Mouse (Mus musculus): ENCODE data around the gene Flywch2.

Gene Flywch2

GRCm38 (mm10) chr17:23785561-23786471 is at the start of gene Flywch2:
Flywch2 (minus strand) TSS chr17:23786081.
- peak; percentile 88 to 90 for DNase-seq (ENCODE audit: low spot score in 2 of 2)

GRCm38 (mm10) chr17:23831201-23831600 is 45.3 kb upstream of the Flywch2 start:
- DNase-seq (ENCODE audit: low spot score in 2 of 2), result no peak

GRCm38 (mm10) chr17:23829064-23829619 is 43.3 kb upstream of the Flywch2 start, which contains the start of gene Elob:
Elob (minus strand) TSS chr17:23829136.
- peak; percentile 66 to 81 for DNase-seq (ENCODE audit: low spot score in 2 of 2)

GRCm38 (mm10) chr17:23828271-23829001 is 42.6 kb upstream of the Flywch2 start:
- DNase-seq (ENCODE audit: low spot score in 2 of 2), result peak; percentile 53 to 68

GRCm38 (mm10) chr17:23825591-23825990 is 39.7 kb upstream of the Flywch2 start:
- no peak for DNase-seq (ENCODE audit: low spot score in 2 of 2)

- DNase-seq (ENCODE audit: low spot score in 2 of 2), result no peak
Observed at GRCm38 (mm10) chr17:23823614-23824013, 37.7 kb upstream of the Flywch2 start.

GRCm38 (mm10) chr17:23823018-23823417 is 37.1 kb upstream of the Flywch2 start:
- DNase-seq (ENCODE audit: low spot score in 2 of 2), result no peak

GRCm38 (mm10) chr17:23822094-23822493 is 36.2 kb upstream of the Flywch2 start:
- no peak for DNase-seq (ENCODE audit: low spot score in 2 of 2)

- no peak for DNase-seq (ENCODE audit: low spot score in 2 of 2)
Observed at GRCm38 (mm10) chr17:23820731-23821130, 34.9 kb upstream of the Flywch2 start.

- DNase-seq (ENCODE audit: low spot score in 2 of 2), result peak in 1 of 2 experiments; percentile 10
Observed at GRCm38 (mm10) chr17:23819235-23819634, 33.4 kb upstream of the Flywch2 start.

- DNase-seq (ENCODE audit: low spot score in 2 of 2), result no peak
Observed at GRCm38 (mm10) chr17:23818579-23818978, 32.7 kb upstream of the Flywch2 start.

- DNase-seq (ENCODE audit: low spot score in 2 of 2), result no peak
Observed at GRCm38 (mm10) chr17:23815641-23816040, 29.8 kb upstream of the Flywch2 start.

- DNase-seq (ENCODE audit: low spot score in 2 of 2), result no peak
Observed at GRCm38 (mm10) chr17:23807918-23808317, 22.0 kb upstream of the Flywch2 start.

- no peak for DNase-seq (ENCODE audit: low spot score in 2 of 2)
Observed at GRCm38 (mm10) chr17:23806867-23807266, 21.0 kb upstream of the Flywch2 start.

GRCm38 (mm10) chr17:23804426-23805085 is 18.7 kb upstream of the Flywch2 start:
- no peak for DNase-seq (ENCODE audit: low spot score in 2 of 2)

- DNase-seq (ENCODE audit: low spot score in 2 of 2), result peak in 1 of 2 experiments; percentile 43
Observed at GRCm38 (mm10) chr17:23803366-23804041, 17.6 kb upstream of the Flywch2 start.

GRCm38 (mm10) chr17:23802746-23803365 is 17.0 kb upstream of the Flywch2 start:
- DNase-seq (ENCODE audit: low spot score in 2 of 2), result peak; percentile 96 to 98

- no peak for DNase-seq (ENCODE audit: low spot score in 2 of 2)
Observed at GRCm38 (mm10) chr17:23801627-23802026, 15.7 kb upstream of the Flywch2 start.

GRCm38 (mm10) chr17:23797316-23797715 is 11.4 kb upstream of the Flywch2 start:
- DNase-seq (ENCODE audit: low spot score in 2 of 2), result no peak

GRCm38 (mm10) chr17:23795323-23795722 is 9.4 kb upstream of the Flywch2 start:
- DNase-seq (ENCODE audit: low spot score in 2 of 2), result no peak

- no peak for DNase-seq (ENCODE audit: low spot score in 2 of 2)
Observed at GRCm38 (mm10) chr17:23791079-23791357, 5.1 kb upstream of the Flywch2 start.

All from frontal cortex, postnatal 14 days (tissue).